Mouse (Mus musculus) monocyte, adult 59 days (primary cell): ENCODE measurements around the gene Gp1bb. TPM values are rescaled to one million over a fixed set of nuclear protein-coding genes. Genes with fewer than 3 reads are reported as not detected.

Experiments used
- total RNA-seq, 2 experiments: library from RNA; stranded (reverse); gene quantifications; one replicate each; pipeline ENCODE4 v1.2.4; 2023

Gp1bb gene
- total RNA-seq: not detected

DNA sequence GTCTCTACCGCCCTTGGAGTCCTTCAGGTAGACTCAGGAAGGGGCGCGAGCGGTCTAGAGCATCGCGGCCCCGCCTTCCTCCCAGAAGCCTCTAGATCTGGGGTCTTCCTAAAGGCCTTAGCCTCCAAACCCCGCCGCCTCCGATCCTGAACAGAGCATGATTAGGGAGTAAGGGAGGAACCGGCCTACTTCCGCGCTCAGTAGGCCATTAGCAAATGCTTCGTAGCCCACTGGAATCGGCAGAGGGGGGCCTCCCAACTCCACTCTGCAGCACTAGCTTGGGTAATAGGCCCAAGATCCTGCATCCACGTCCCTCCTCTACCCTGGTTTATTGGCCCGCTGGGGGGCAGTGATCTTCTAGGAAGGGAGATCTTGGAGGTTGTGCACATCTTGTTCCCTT, at the start of gene Gp1bb:
Gene Gp1bb (minus strand): TSS at position 385 of the 400 bp plus-strand sequence.

DNA sequence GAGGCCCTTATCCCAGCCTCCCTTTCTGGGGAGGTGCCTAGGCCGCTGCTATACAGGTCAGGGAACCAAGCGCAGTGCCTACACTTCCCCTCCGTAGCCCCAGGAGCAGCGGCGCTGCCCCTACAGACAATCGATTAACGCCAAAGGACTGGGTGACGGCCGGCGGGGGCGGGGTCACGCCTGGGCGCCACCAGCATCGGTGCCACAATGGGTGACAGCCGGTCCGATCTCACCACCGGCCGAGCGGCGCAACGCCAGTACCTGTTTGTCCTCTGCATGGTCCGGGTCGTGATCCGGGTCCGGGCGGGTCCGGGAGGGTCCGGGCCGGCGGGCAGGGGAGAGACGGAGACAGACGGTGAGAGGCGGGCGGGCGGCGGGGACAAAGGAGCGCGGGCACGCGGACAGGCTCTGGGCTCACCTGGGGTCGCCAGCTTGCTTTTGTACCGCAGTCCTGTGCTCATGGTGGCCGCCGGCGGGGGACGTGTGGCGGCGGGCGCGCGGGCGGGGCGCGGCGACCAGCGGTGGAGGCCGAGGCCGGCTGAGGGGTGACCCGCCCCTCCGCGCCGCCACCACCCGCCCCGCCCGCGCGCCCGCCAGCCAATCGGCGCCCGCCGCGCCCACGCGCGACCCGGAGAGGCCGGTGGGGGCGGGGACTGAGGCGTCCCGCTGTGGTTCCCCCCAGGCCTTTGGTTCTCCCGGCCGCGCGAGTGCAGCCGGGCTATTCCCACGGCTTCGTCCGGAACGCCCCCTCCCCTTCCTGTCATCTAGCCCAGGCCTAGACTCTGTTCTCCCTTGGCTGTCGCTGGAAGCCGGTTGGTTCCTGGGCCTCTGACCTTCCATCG, 7.4 kb upstream of the Gp1bb start, which contains the start of gene Sept5:
Gene Sept5 (minus strand): TSS at position 565 of the 842 bp plus-strand sequence.

DNA sequence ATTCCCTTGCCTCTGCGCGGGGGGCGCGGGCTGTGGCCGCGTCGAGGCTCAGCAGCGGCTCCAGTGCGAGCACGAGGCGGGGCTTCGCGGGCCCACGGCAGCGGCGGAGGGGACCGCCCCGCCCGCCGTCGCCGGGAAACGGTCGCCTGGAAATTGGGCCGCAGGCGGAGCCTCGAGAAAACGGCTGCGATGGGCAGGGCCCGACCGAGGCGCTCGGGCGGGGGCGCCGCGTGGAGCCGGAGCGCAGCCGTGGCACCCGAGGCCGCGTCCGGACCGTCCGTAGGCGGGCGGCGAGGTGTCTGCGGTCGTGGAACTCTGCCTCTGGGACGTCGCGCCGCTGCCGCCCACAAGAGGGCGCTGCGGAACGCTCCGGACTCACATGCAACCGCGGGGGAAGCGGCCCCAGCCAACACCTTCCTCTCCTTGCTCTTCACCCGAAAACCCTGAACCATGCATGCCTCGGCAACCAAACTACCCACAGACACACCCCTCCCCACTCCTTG, 4.2 kb upstream of the Gp1bb start, which contains the start of gene Gm49601:
Gene Gm49601 (minus strand): TSS at position 52 of the 503 bp plus-strand sequence.

DNA sequence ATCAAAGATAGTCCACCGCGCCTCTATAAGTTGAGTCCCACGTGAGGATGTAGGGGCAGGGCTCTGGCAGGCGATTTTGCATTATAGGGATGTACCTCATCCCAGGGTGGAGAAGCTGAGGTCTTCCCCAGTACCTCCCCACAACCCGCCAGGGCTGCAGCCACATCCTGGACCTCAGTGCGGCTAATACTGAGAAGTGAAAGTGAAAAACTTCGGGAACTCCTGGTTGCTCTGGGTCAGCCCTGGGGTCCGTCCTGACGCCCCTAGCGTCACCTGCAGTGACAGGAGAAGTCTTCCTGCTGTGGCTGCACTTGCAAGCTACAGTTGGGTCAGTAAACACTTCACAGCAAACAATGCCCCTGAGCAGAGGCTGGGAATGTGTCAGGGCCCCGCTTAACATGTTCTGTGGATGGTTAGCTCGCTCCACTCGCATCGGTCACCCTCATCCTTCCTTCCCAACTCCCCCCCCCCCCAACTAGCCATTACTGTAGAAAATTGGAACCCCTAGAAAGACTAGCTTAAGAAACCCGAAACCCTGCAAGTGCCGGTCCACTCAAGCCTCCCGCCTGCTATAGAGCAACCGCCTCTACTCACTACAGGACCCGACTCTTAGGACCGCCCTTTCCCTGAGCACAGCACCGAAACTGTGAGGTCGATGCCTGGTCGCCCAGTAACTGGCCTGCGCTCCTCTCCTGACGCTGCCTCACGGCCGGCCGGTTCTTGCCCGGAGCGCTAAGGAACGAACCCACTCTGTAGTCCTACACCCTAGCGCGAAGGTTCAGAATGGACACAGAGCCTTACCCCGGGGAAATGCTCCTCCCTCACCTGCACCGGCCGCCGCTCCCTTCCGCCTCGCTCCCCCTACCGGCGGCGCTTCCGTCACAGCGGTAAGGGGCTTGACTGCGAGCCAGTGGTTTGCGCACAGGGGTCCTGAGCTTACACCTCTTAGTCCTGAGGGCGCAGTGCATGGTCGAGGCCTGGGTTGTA, 32.1 kb downstream of the Gp1bb start, which contains the start of gene Tbx1:
Gene Tbx1 (minus strand): TSS at position 868 of the 987 bp plus-strand sequence.

Other genes starting within 250 kb of the Gp1bb start
- 10 to 100 TPM; 20.4 to 23.3 TPM for gene Txnrd2, start 196.0 kb downstream of the Gp1bb start, total RNA-seq
- gene Comt, start 195.6 kb downstream of the Gp1bb start, total RNA-seq: 10 to 100 TPM; 62.5 to 73.7 TPM
- 1 to 10 TPM; 2.9 to 4.7 TPM for gene Gnb1l, start 123.7 kb downstream of the Gp1bb start, total RNA-seq
- gene Rtl10, start 123.5 kb downstream of the Gp1bb start, total RNA-seq: 1 to 10 TPM; 3.4 to 4.0 TPM
- not detected for gene Tbx1, start 31.7 kb downstream of the Gp1bb start, total RNA-seq
- gene Gm49601, start 4.0 kb upstream of the Gp1bb start, total RNA-seq: not detected
- gene Sept5, start 7.6 kb upstream of the Gp1bb start, total RNA-seq: 1 to 10 TPM in 1 of 2 experiments, under 1 TPM in 1; 0.49 to 1.4 TPM
- gene Cldn5, start 154.4 kb upstream of the Gp1bb start, total RNA-seq: not detected
- 10 to 100 TPM; 69.7 to 74.3 TPM for gene Ufd1, start 189.4 kb upstream of the Gp1bb start, total RNA-seq
- 1 to 10 TPM; 1.4 to 2.3 TPM for gene Cdc45, start 189.6 kb upstream of the Gp1bb start, total RNA-seq
- 1 to 10 TPM; 8.0 to 9.4 TPM for gene 2510002D24Rik, start 214.2 kb upstream of the Gp1bb start, total RNA-seq
- 10 to 100 TPM in 1 of 2 experiments, 1 to 10 TPM in 1; 2.0 to 10.4 TPM for gene Gm28539, start 214.2 kb upstream of the Gp1bb start, total RNA-seq